Mouse (Mus musculus) limb, embryonic 14.5 days (tissue): ENCODE measurements around the gene Mall. TPM values are rescaled to one million over a fixed set of nuclear protein-coding genes. Genes with fewer than 3 reads are reported as not detected.

ENCODE experiments used
- ATAC-seq: fragments of 200-750 bp; cut with Nextera tagmentation; 2 replicates; pipeline ENCODE4 v1.8.0; 2017; ENCODE audit warnings: low read depth, moderate number of reproducible peaks, moderate TSS enrichment; ENCODE audit not compliant: low FRiP score
- DNase-seq: peaks from one replicate; pipeline ENCODE4 v3.0.0-alpha.2; 2015; ENCODE audit warnings: low spot score
- H3K27ac ChIP-seq: fragments of 300-500 bp; sonication (generic); replicated peaks from 2 replicates; pipeline ENCODE4 v1.5.1; 2014; ENCODE audit warnings: low read depth, mild to moderate bottlenecking, low read length, moderate library complexity, mixed read lengths
- H3K27me3 ChIP-seq: fragments of 300-500 bp; sonication (generic); 2 replicates; pipeline ENCODE4 v1.6.1; 2014; ENCODE audit warnings: low read length, mixed read lengths; ENCODE audit not compliant: control insufficient read depth, insufficient read depth
- H3K36me3 ChIP-seq: fragments of 300-500 bp; sonication (generic); 2 replicates; pipeline ENCODE4 v1.6.1; 2014; ENCODE audit warnings: mild to moderate bottlenecking, low read length, moderate library complexity, mixed read lengths; ENCODE audit not compliant: control insufficient read depth, insufficient read depth
- H3K4me1 ChIP-seq: fragments of 300-500 bp; sonication (generic); 2 replicates; pipeline ENCODE4 v1.6.1; 2014; ENCODE audit warnings: antibody characterized with exemption, low read length, mixed read lengths; ENCODE audit not compliant: control insufficient read depth, insufficient read depth
- H3K4me2 ChIP-seq: fragments of 300-500 bp; sonication (generic); replicated peaks from 2 replicates; pipeline ENCODE4 v1.6.1; 2014; ENCODE audit warnings: low read depth, mild to moderate bottlenecking, low read length, moderate library complexity; ENCODE audit not compliant: severe bottlenecking
- H3K4me3 ChIP-seq: fragments of 300-500 bp; sonication (generic); replicated peaks from 2 replicates; pipeline ENCODE4 v1.5.1; 2014; ENCODE audit warnings: low read length
- H3K9ac ChIP-seq: fragments of 300-500 bp; sonication (generic); 2 replicates; pipeline ENCODE4 v1.6.1; 2014; ENCODE audit warnings: mild to moderate bottlenecking, low read depth, low read length, moderate library complexity; ENCODE audit not compliant: severe bottlenecking
- H3K9me3 ChIP-seq: fragments of 300-500 bp; sonication (generic); 2 replicates; pipeline ENCODE4 v1.6.1; 2016; ENCODE audit warnings: low read length; ENCODE audit not compliant: control insufficient read depth
- POLR2A ChIP-seq: fragments of 200-500 bp; IDR thresholded peaks from 2 replicates; pipeline ENCODE4 v1.8.0; 2012; ENCODE audit warnings: inconsistent platforms, mild to moderate bottlenecking, moderate library complexity, borderline replicate concordance; ENCODE audit not compliant: insufficient read depth, insufficient read length; ENCODE audit errors: extremely low read depth
- WGBS: fragments of 180-500 bp; shearing (Covaris S2); extraction: QIAGEN DNeasy Blood & Tissue Kit; methylation state at CpG from one replicate; pipeline ENCODE4 v1.1.7; 2014; 5-methylcytosine and 5-hydroxymethylcytosine counted together
- polyA plus RNA-seq, 2 experiments: library from polyadenylated mRNA; depleted of rRNA in 1 of 2; stranded (reverse) in 1 of 2; unstranded in 1 of 2; fragments of >200 nt; fragmentation: Nextera tagmentation in 1 of 2; extraction: Ambion mirVana in 1 of 2; gene quantifications; 2 replicates each; pipeline versions ENCODE4 v1.2.1 to v1.2.3; 2012 to 2014

Gene Mall
- polyA plus RNA-seq, 2 experiments = 16.8 to 30.4 TPM

GRCm38 (mm10) chr2:127737885-127738284 lies 8.2 kb upstream of the Mall start:
- Histone ChIP-seq H3K4me3 (no peak overlapping the region), H3K9me3 (no peaks in the 10 kb centered on the region), H3K4me1 (peaks cover 2% of the 10 kb centered on the region; the same call in 1 of the 2 replicates), H3K36me3 (no peaks in the 10 kb centered on the region; the same call in 1 of the 2 replicates), H3K27ac (no peak overlapping the region), H3K4me2 (no peak overlapping the region), H3K9ac (no peak overlapping the region), H3K27me3 (no peaks in the 10 kb centered on the region)
- 61% methylated on average over 3 of the region's 3 CpGs for WGBS
- ATAC-seq = no peak
- TF ChIP-seq POLR2A = no peak
- DNase-seq = no peak

- no peaks in the 10 kb centered on the region for H3K9me3 ChIP-seq
- H3K36me3 ChIP-seq = no peaks in the 10 kb centered on the region
- no peak overlapping the region for H3K9ac ChIP-seq
- no peak overlapping the region for H3K4me2 ChIP-seq
- 0 out of 2 replicates have a peak overlapping the region, but pooled peaks have one; percentile 19 for H3K27ac ChIP-seq
- DNase-seq (no peak), ATAC-seq (no peak)
- WGBS = 87% methylated on average over 6 of the region's 6 CpGs
- no peak for TF ChIP-seq POLR2A
- H3K4me3 ChIP-seq = no peak overlapping the region
- H3K4me1 ChIP-seq = peaks cover 2% of the 10 kb centered on the region; the same call in 1 of the 2 replicates
- H3K27me3 ChIP-seq = no peaks in the 10 kb centered on the region
Measured at GRCm38 (mm10) chr2:127736631-127737209, 7.0 kb upstream of the Mall start.

- ATAC-seq = no peak
- H3K36me3 ChIP-seq = no peaks in the 10 kb centered on the region
- WGBS = 56% methylated on average over 9 of the region's 9 CpGs
Measured at GRCm38 (mm10) chr2:127735512-127736145, 5.9 kb upstream of the Mall start.

GRCm38 (mm10) chr2:127734889-127735288 lies 5.2 kb upstream of the Mall start:
- DNase-seq (no peak), ATAC-seq (no peak)
- Histone ChIP-seq H3K4me1 (peaks cover 9% of the 10 kb centered on the region), H3K36me3 (no peaks in the 10 kb centered on the region), H3K4me3 (no peak overlapping the region), H3K27ac (no peak overlapping the region), H3K9ac (no peak overlapping the region), H3K27me3 (no peaks in the 10 kb centered on the region), H3K4me2 (no peak overlapping the region), H3K9me3 (no peaks in the 10 kb centered on the region)
- 79% methylated on average over 5 of the region's 5 CpGs for WGBS
- no peak for TF ChIP-seq POLR2A

More at GRCm38 (mm10) chr2:127735512-127736145, 5.9 kb upstream of the Mall start:
- no peak for TF ChIP-seq POLR2A
- Histone ChIP-seq H3K9me3 (no peaks in the 10 kb centered on the region), H3K4me1 (peaks cover 2% of the 10 kb centered on the region; the same call in 1 of the 2 replicates), H3K4me3 (no peak overlapping the region), H3K27me3 (no peaks in the 10 kb centered on the region), H3K9ac (no peak overlapping the region), H3K4me2 (no peak overlapping the region), H3K27ac (0 out of 2 replicates have a peak overlapping the region, but pooled peaks have one; percentile 19)
- no peak for DNase-seq

- DNase-seq = no peak
- Histone ChIP-seq H3K4me3 (no peak overlapping the region; the same call in 1 of the 2 replicates), H3K4me1 (peaks cover 22% of the 10 kb centered on the region), H3K4me2 (no peak overlapping the region), H3K9ac (no peak overlapping the region), H3K27ac (no peak overlapping the region), H3K27me3 (no peaks in the 10 kb centered on the region; the same call in 1 of the 2 replicates), H3K36me3 (no peaks in the 10 kb centered on the region), H3K9me3 (no peaks in the 10 kb centered on the region)
- WGBS = 52% methylated on average over 7 of the region's 7 CpGs
- no peak for TF ChIP-seq POLR2A
- no peak for ATAC-seq
Measured at GRCm38 (mm10) chr2:127730301-127730997, 717 bp upstream of the Mall start.
